In the genomic region with DNA sequence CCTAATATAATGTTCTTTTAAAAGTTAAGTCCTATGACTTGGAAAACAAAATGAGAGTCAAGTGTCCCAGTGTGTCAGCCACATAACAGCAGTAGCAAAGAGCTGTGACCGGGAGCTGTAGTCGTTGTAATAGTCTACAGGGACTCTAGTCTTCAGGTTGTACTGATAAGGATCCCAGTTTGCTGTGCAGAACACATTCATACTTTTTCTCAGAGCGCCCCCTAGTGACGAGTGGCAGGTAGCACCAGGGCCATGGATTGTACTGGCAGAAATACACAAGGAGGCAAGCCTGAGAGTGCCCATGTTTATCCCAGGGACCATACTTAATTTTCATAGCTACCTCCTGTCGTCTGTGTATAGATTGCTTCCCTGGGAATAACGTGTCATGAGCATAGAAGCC, we compare ENCODE assay signal across 8 mouse cellular contexts. TPM values are rescaled to one million over a fixed set of nuclear protein-coding genes. Genes with fewer than 3 reads are reported as not detected.
DNase-seq lines count a peak whose midpoint lies in the region; ATAC-seq and TF ChIP-seq lines count a peak whose summit lies in the region.

No protein-coding gene starts in this region.

- no peaks in the 10 kb centered on the region for H3K9me3 ChIP-seq in heart, embryonic 12.5 days (replicated peaks)
- H3K9me3 ChIP-seq in liver, embryonic 12.5 days (replicated peaks) = no peaks in the 10 kb centered on the region

- peak; percentile 77 for DNase-seq in CD4-positive, CD25-positive, alpha-beta regulatory T cell, adult 2 months (ENCODE audit: low read depth, low spot score)
- DNase-seq in kidney, postnatal 10 days = peak; percentile 82
- peak; percentile 75 for DNase-seq in neural tube, embryonic 10.5 days (ENCODE audit: extremely low spot score, low spot score)

- no peak overlapping the region for H3K9ac ChIP-seq in heart, embryonic 12.5 days
- H3K9ac ChIP-seq in liver, embryonic 12.5 days = no peak overlapping the region

- H3K4me3 ChIP-seq in bone marrow, adult 2 months (replicated peaks; ENCODE audit: control insufficient read depth, low read depth, low read length) = no peak overlapping the region
- no peak overlapping the region for H3K4me3 ChIP-seq in embryonic fibroblast, embryonic 13.5 days (ENCODE audit: insufficient read depth, low read length)
- H3K4me3 ChIP-seq in heart, embryonic 12.5 days = no peak overlapping the region
- H3K4me3 ChIP-seq in liver, embryonic 12.5 days = no peak overlapping the region
- no peak overlapping the region for H3K4me3 ChIP-seq in testis, adult 2 months (ENCODE audit: control insufficient read depth, low read depth, low read length)

- WGBS in bone marrow, adult 2 months = 6% methylated on average over 6 of the region's 6 CpGs
- WGBS in heart, embryonic 12.5 days = 3% methylated on average over 6 of the region's 6 CpGs
- 2% methylated on average over 6 of the region's 6 CpGs for WGBS in liver, embryonic 12.5 days (ENCODE audit: insufficient replicate concordance)

- no peaks in the 10 kb centered on the region for H3K4me1 ChIP-seq in bone marrow, adult 2 months (ENCODE audit: control insufficient read depth, insufficient read depth, low read length)
- no peaks in the 10 kb centered on the region for H3K4me1 ChIP-seq in embryonic fibroblast, embryonic 13.5 days (ENCODE audit: control insufficient read depth, insufficient read depth, low read length)
- H3K4me1 ChIP-seq in heart, embryonic 12.5 days (replicated peaks) = no peaks in the 10 kb centered on the region
- H3K4me1 ChIP-seq in liver, embryonic 12.5 days = no peaks in the 10 kb centered on the region
- no peaks in the 10 kb centered on the region for H3K4me1 ChIP-seq in testis, adult 2 months (ENCODE audit: control insufficient read depth, insufficient read depth, low read length)

- TF ChIP-seq CTCF in bone marrow, adult 2 months (IDR thresholded peaks at IDR 0.05; ENCODE audit: control insufficient read depth, insufficient read depth, low read length) = peak; percentile 83
- TF ChIP-seq CTCF in embryonic fibroblast, embryonic 13.5 days (IDR thresholded peaks at IDR 0.05; ENCODE audit: borderline replicate concordance, insufficient read depth, low read length) = peak; percentile 64; the same call in 1 of the 2 replicates
- TF ChIP-seq CTCF in testis, adult 2 months (IDR thresholded peaks at IDR 0.05; ENCODE audit: control insufficient read depth, insufficient read depth, insufficient replicate concordance, low read depth, low read length) = peak; percentile 83; the same call in 1 of the 2 replicates

- no peaks in the 10 kb centered on the region for H3K27me3 ChIP-seq in heart, embryonic 12.5 days (replicated peaks)
- no peaks in the 10 kb centered on the region for H3K27me3 ChIP-seq in liver, embryonic 12.5 days (replicated peaks)
- H3K27me3 ChIP-seq in testis, adult 2 months (ENCODE audit: control insufficient read depth, insufficient read depth, low read length) = no peaks in the 10 kb centered on the region

- no peak overlapping the region for H3K4me2 ChIP-seq in heart, embryonic 12.5 days
- H3K4me2 ChIP-seq in liver, embryonic 12.5 days = no peak overlapping the region

- H3K36me3 ChIP-seq in heart, embryonic 12.5 days = no peaks in the 10 kb centered on the region
- no peaks in the 10 kb centered on the region for H3K36me3 ChIP-seq in liver, embryonic 12.5 days
- no peaks in the 10 kb centered on the region for H3K36me3 ChIP-seq in testis, adult 2 months (ENCODE audit: control insufficient read depth, insufficient read depth, low read length)

- no peak for TF ChIP-seq POLR2A in bone marrow, adult 2 months (IDR thresholded peaks at IDR 0.05; ENCODE audit: borderline replicate concordance, control insufficient read depth, low read depth, low read length)
- TF ChIP-seq POLR2A in embryonic fibroblast, embryonic 13.5 days (IDR thresholded peaks at IDR 0.05; ENCODE audit: low read depth, low read length) = no peak
- TF ChIP-seq POLR2A in testis, adult 2 months (IDR thresholded peaks at IDR 0.05; ENCODE audit: control insufficient read depth, low read depth, low read length) = no peak

- ATAC-seq in heart, embryonic 12.5 days (ENCODE audit: insufficient number of reproducible peaks, low FRiP score) = peak; percentile 51
- peak; percentile 69; the same call in 1 of the 2 replicates for ATAC-seq in liver, embryonic 12.5 days

- H3K27ac ChIP-seq in bone marrow, adult 2 months (ENCODE audit: control insufficient read depth, insufficient read depth, low read depth, low read length, poor library complexity) = no peak overlapping the region
- H3K27ac ChIP-seq in embryonic fibroblast, embryonic 13.5 days (ENCODE audit: insufficient read depth, low read length) = no peak overlapping the region
- no peak overlapping the region for H3K27ac ChIP-seq in heart, embryonic 12.5 days (ENCODE audit: poor library complexity, severe bottlenecking)
- H3K27ac ChIP-seq in liver, embryonic 12.5 days = no peak overlapping the region
- H3K27ac ChIP-seq in testis, adult 2 months (ENCODE audit: control insufficient read depth, insufficient read depth, low read depth, low read length) = no peak overlapping the region

RNA-seq across cellular contexts. Expression of a gene that starts 35.0 kb away (rescaled TPM):
- polyA plus RNA-seq in bone marrow, adult 2 months (2011; ENCODE audit: insufficient read depth, insufficient read length, low replicate concordance, missing spikeins) = 1.8 and 4.7 TPM in 2 replicates
- polyA plus RNA-seq in embryonic fibroblast, embryonic 13.5 days (2011; ENCODE audit: insufficient read length, low read depth, missing spikeins) = 13.7 and 20.2 TPM in 2 replicates
- 2.6 and 2.9 TPM in 2 replicates for polyA plus RNA-seq in heart, embryonic 12.5 days (2016; fragmentation: Nextera tagmentation; extraction: Ambion mirVana)
- 6.4 and 7.0 TPM in 2 replicates for polyA plus RNA-seq in liver, embryonic 12.5 days (2016; fragmentation: Nextera tagmentation; extraction: Ambion mirVana)
- polyA plus RNA-seq in testis, adult 2 months (2012; rRNA removed) = 0.45 and 0.54 TPM in 2 replicates
